Mouse (Mus musculus): ENCODE measurements around the gene Tenm2. TPM values are rescaled to one million over a fixed set of nuclear protein-coding genes. Genes with fewer than 3 reads are reported as not detected.

The Tenm2 gene
- total RNA-seq, 4 experiments from 2014 or later = 0.19 to 0.62 (median 0.31) TPM

GRCm38 (mm10) chr11:36490085-36490484 lies 745.7 kb downstream of the Tenm2 start:
- DNase-seq (ENCODE audit: low spot score in 2 of 2) = no peak

GRCm38 (mm10) chr11:36488666-36489065 lies 747.1 kb downstream of the Tenm2 start:
- DNase-seq (ENCODE audit: low spot score in 2 of 2) = no peak

GRCm38 (mm10) chr11:36486092-36486491 lies 749.7 kb downstream of the Tenm2 start:
- no peak for DNase-seq (ENCODE audit: low spot score in 2 of 2)

- no peak for DNase-seq (ENCODE audit: low spot score in 2 of 2)
Measured at GRCm38 (mm10) chr11:36484466-36485069, 751.2 kb downstream of the Tenm2 start.

- DNase-seq (ENCODE audit: low spot score in 2 of 2) = no peak
Measured at GRCm38 (mm10) chr11:36482136-36482535, 753.6 kb downstream of the Tenm2 start.

- no peak for DNase-seq (ENCODE audit: low spot score in 2 of 2)
Measured at GRCm38 (mm10) chr11:36481524-36481923, 754.2 kb downstream of the Tenm2 start.

- no peak for DNase-seq (ENCODE audit: low spot score in 2 of 2)
Measured at GRCm38 (mm10) chr11:36481086-36481485, 754.7 kb downstream of the Tenm2 start.

- no peak for DNase-seq (ENCODE audit: low spot score in 2 of 2)
Measured at GRCm38 (mm10) chr11:36469811-36470551, 765.8 kb downstream of the Tenm2 start.

GRCm38 (mm10) chr11:36458451-36458850 lies 777.3 kb downstream of the Tenm2 start:
- DNase-seq (ENCODE audit: low spot score in 2 of 2) = no peak

GRCm38 (mm10) chr11:36454076-36454475 lies 781.7 kb downstream of the Tenm2 start:
- no peak for DNase-seq (ENCODE audit: low spot score in 2 of 2)

- no peak for DNase-seq (ENCODE audit: low spot score in 2 of 2)
Measured at GRCm38 (mm10) chr11:36452436-36452835, 783.3 kb downstream of the Tenm2 start.

- DNase-seq (ENCODE audit: low spot score in 2 of 2) = no peak
Measured at GRCm38 (mm10) chr11:36446351-36446750, 789.4 kb downstream of the Tenm2 start.

GRCm38 (mm10) chr11:36443821-36444220 lies 791.9 kb downstream of the Tenm2 start:
- no peak for DNase-seq (ENCODE audit: low spot score in 2 of 2)

GRCm38 (mm10) chr11:36441801-36442200 lies 794.0 kb downstream of the Tenm2 start:
- DNase-seq (ENCODE audit: low spot score in 2 of 2) = no peak

GRCm38 (mm10) chr11:36436251-36436650 lies 799.5 kb downstream of the Tenm2 start:
- no peak for DNase-seq (ENCODE audit: low spot score in 2 of 2)

- DNase-seq (ENCODE audit: low spot score in 2 of 2) = no peak
Measured at GRCm38 (mm10) chr11:36428947-36429346, 806.8 kb downstream of the Tenm2 start.

GRCm38 (mm10) chr11:36424959-36425358 lies 810.8 kb downstream of the Tenm2 start:
- no peak for DNase-seq (ENCODE audit: low spot score in 2 of 2)

- no peak for DNase-seq (ENCODE audit: low spot score in 2 of 2)
Measured at GRCm38 (mm10) chr11:36420047-36420446, 815.7 kb downstream of the Tenm2 start.

GRCm38 (mm10) chr11:36415244-36415643 lies 820.5 kb downstream of the Tenm2 start:
- DNase-seq (ENCODE audit: low spot score in 2 of 2) = no peak

GRCm38 (mm10) chr11:36410881-36411280 lies 824.9 kb downstream of the Tenm2 start:
- DNase-seq (ENCODE audit: low spot score in 2 of 2) = no peak

- DNase-seq (ENCODE audit: low spot score in 2 of 2) = no peak
Measured at GRCm38 (mm10) chr11:36395803-36396710, 839.7 kb downstream of the Tenm2 start.

- DNase-seq (ENCODE audit: low spot score in 2 of 2) = no peak
Measured at GRCm38 (mm10) chr11:36384696-36385095, 851.1 kb downstream of the Tenm2 start.

Measured in gastrocnemius, adult 8-10 months (tissue).